Mouse (Mus musculus) right cerebral cortex, adult 18-20 months (tissue): ENCODE measurements around the gene G2e3.

Experiments used
- DNase-seq: peaks from one replicate; pipeline ENCODE4 v3.0.0; 2022; ENCODE audit warnings: mixed read lengths

G2e3 gene

GRCm38 (mm10) chr12:51347988-51348697 is at the start of gene G2e3:
Gene G2e3 (plus strand): TSS chr12:51348061.
- DNase-seq = peak; percentile 89

DNA sequence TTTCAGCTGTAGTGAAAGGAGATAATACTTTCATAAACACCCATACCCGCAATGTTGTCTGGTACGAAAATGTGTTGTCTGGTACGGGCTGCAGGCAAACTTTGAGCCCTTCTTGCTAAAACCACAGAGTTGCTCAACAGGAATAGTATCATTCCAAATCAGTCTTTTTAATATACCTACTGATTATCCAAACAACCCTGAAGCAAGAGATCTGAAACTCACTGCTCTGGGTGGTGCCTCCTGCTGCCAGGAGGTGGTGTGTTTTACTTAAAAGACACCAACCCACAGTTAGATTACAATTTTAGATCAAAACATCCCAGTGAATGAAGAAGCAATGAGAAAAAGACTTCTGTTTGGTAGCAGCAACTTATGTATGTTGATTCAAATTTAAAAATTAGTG is 24.3 kb upstream of the G2e3 start:
- DNase-seq = no peak

DNA sequence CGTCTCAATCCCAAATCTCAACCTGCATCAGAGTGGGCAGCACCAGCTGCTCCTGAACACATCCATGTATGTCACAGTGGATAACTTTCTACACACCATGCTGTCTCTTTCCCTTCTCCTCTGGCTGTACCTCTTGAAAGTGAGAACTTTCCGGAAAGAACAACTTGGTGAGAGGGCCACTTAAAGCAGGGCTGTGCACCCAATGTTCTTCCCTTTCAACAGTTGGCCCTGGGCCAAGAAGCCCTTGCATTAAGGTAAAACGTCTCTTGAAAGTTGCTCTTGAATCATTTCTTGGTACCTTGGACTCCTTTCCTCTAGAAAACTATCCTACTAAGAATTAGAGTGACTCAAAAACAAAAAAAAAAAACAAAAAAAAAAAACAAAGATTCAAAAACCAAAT is 21.0 kb upstream of the G2e3 start:
- DNase-seq = no peak

- DNase-seq = no peak
These were observed 10.8 kb upstream of the G2e3 start for GRCm38 (mm10) chr12:51337014-51337413.

DNA sequence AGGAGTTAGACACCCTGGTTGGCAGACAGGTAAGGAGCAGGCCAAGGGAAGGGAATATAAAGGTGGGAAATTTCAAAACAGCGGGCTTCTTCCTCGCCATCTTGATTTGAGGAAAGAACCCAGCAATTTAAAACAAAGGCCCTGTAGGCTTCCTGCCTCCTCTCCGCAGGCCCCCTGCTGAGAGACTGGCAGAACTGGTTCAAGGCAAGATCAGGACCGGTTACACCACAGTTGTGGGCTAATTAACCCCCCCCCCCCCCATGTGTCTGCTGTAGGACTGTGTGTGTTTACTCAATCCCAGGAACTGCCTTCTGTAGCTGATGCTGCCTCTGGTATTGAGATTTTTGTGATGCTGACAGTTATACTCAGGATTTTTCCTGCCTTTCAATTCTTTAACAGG is 1.7 kb upstream of the G2e3 start:
- DNase-seq = no peak

DNA sequence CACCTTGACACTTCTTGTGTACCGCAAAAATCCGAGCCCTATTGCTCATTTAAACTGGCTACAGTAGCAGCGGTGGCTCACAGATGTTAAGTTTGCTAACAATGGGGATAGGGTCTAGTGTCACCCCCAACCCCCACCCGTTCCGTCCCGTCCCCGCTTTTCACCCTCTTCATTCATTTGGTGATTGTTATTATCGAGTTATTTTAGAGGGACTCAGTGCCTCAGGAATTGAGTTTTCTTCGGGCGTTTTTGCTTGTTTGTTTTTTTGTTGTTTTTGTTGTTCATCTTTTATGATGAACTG is 787 bp downstream of the G2e3 start:
- no peak for DNase-seq

- no peak for DNase-seq
These were observed 7.4 kb downstream of the G2e3 start for GRCm38 (mm10) chr12:51355296-51355695.

DNA sequence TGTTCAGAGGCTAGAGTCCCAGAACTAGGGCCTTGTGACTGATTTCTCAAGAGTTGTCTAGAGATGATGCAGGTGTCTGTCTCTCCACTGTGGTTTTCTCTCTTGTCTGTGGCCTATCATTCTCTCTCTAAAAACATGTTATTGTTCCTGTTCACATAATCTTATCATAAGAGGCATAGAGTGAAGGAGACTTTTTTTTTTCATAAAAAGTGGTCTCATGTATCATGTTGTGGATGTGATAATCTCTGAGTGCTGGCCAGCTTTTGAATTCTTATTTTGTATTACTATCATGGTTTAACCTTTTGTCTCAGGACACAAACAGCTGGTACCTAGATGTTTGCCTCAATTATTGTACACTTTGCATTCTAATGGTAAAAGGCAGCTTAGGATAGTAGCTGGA is 13.4 kb downstream of the G2e3 start:
- no peak for DNase-seq

DNA sequence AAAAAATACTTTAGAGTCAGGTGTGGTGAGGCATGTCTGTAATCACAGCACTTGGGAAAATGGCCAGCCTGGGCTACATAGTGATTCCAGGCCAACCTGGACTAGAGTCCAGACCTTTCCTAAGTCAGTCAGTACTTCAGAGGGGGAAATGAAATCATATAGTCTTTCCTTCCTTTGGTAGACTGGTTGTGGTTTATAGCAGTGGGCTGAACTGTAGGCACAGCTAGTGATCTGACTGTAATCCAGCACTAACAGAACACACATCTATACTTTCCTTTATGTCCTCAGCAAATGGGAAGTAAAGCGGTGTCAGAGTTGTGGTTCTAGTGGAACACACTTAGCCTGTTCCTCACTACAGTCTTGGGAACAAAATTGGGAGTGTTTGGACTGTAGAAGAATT is 15.0 kb downstream of the G2e3 start:
- DNase-seq = no peak

GRCm38 (mm10) chr12:51368504-51368903 is 20.6 kb downstream of the G2e3 start:
- DNase-seq = no peak

- DNase-seq = peak; percentile 97
These were observed 29.4 kb downstream of the G2e3 start, which contains the start of gene Scfd1 for GRCm38 (mm10) chr12:51377003-51377887. Gene Scfd1 (plus strand): TSS chr12:51377510.

DNA sequence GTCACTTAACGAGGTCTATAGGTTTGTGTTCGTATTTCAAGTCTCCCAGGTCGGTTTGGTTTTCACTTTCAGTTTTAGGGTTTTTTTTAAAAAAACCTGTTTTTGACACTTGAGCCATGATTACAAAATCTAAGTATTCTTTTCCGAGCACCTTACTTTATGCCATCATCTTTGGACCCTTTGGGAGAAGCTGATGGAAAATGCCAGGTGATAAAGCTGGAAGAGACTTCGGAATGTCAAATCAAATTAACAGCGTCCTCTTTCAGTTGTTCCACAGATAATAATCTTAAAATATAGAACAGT is 30.0 kb downstream of the G2e3 start:
- DNase-seq = no peak

DNA sequence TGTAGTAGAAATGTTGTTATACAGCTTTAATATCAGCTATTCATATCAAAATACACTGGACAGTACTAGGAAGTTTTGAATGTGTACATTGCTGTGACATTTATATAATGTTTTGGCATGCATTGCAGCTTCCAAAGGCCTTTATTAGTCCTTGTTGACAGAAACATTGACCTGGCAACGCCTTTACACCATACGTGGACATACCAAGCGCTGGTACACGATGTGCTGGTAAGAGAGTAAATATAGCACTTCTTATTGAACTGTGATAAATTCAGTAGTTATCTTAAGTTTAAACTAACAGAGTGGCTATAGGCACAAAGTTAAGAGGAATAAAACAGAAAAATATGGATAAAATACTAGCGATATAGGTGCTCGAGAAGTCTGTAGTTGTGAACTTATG is 52.0 kb downstream of the G2e3 start:
- no peak for DNase-seq

DNA sequence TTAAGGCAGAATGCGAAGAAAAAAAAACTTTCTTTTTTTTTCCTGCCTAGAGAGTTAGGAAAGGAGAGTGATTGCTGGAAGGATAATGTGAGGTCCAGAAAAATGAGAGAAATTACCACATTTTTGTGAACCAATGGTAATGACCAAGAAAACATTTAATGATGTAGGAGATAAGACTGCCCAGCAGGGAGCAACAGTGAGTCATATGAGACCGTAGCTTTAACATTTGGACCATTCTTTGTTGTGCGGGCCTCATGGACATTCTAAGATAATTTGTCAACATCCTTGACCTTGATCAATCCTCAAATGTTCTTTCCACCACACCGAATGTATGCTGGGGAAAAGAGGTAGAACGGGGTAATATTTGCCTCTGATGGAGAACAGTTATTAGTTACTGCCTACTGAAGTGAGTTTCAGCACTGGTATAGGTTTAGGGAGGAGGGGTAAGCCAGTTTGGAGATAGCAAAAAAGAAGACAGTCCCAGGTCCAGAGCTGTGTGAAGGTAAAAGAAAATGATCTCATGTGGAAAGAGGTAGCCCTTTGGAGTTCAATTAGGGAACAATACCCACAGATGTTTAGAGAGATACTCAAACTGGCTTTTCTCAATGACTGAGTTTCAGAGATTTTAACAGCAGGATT is 54.3 kb downstream of the G2e3 start:
- peak; percentile 10 for DNase-seq

- DNase-seq = no peak
These were observed 56.2 kb downstream of the G2e3 start for GRCm38 (mm10) chr12:51403987-51404586.

GRCm38 (mm10) chr12:51411362-51411761 is 63.5 kb downstream of the G2e3 start:
- DNase-seq = no peak
